Mouse (Mus musculus) limb, embryonic 13.5 days (tissue): Measurements from ENCODE around the gene Lce3d. TPM values are rescaled to one million over a fixed set of nuclear protein-coding genes. Genes with fewer than 3 reads are reported as not detected.

Experiments used
- ATAC-seq: fragments of 200-750 bp; cut with Nextera tagmentation; 2 replicates; pipeline ENCODE4 v1.8.0; 2017; ENCODE audit warnings: low read depth, moderate number of reproducible peaks, moderate TSS enrichment; ENCODE audit not compliant: low FRiP score
- H3K27ac ChIP-seq: fragments of 300-500 bp; sonication (generic); 2 replicates; pipeline ENCODE4 v1.5.1; 2015; ENCODE audit warnings: inconsistent platforms, mild to moderate bottlenecking, moderate library complexity
- H3K27me3 ChIP-seq: fragments of 300-500 bp; sonication (generic); 2 replicates; pipeline ENCODE4 v1.6.1; 2015; ENCODE audit warnings: mild to moderate bottlenecking, inconsistent platforms
- H3K36me3 ChIP-seq: fragments of 300-500 bp; sonication (generic); 2 replicates; pipeline ENCODE4 v1.6.1; 2015; ENCODE audit warnings: inconsistent platforms, mild to moderate bottlenecking, moderate library complexity
- H3K4me1 ChIP-seq: fragments of 300-500 bp; sonication (generic); 2 replicates; pipeline ENCODE4 v1.6.1; 2015; ENCODE audit warnings: inconsistent platforms
- H3K4me2 ChIP-seq: fragments of 300-500 bp; sonication (generic); replicated peaks from 2 replicates; pipeline ENCODE4 v1.6.1; 2015; ENCODE audit warnings: inconsistent platforms, mild to moderate bottlenecking, moderate library complexity
- H3K4me3 ChIP-seq: fragments of 300-500 bp; sonication (generic); 2 replicates; pipeline ENCODE4 v1.5.1; 2015; ENCODE audit warnings: moderate library complexity, mild to moderate bottlenecking, inconsistent platforms
- H3K9ac ChIP-seq: fragments of 300-500 bp; sonication (generic); 2 replicates; pipeline ENCODE4 v1.6.1; 2015; ENCODE audit warnings: mild to moderate bottlenecking, inconsistent platforms
- H3K9me3 ChIP-seq: fragments of 300-500 bp; sonication (generic); 2 replicates; pipeline ENCODE4 v1.6.1; 2016; ENCODE audit warnings: inconsistent platforms
- WGBS: fragments of 180-500 bp; shearing (Covaris S2); methylation state at CpG from one replicate; pipeline ENCODE4 v1.1.7; 2015; 5-methylcytosine and 5-hydroxymethylcytosine counted together
- polyA plus RNA-seq: library from polyadenylated mRNA; unstranded; fragments of >200 nt; fragmentation: Nextera tagmentation; extraction: Ambion mirVana; gene quantifications from 2 replicates; pipeline ENCODE4 v1.2.1, GENCODE M21; 2015

Lce3d gene
- polyA plus RNA-seq = not detected in 2 replicates

- H3K27me3 ChIP-seq = no peaks in the 10 kb centered on the region
- no peaks in the 10 kb centered on the region for H3K9me3 ChIP-seq
- 95% methylated on average over 1 of the region's 1 CpGs for WGBS
- no peak within 1 kb of the TSS for H3K4me3 ChIP-seq
- no peak for ATAC-seq
- H3K9ac ChIP-seq = no peak within 1 kb of the TSS
- H3K27ac ChIP-seq = no peak within 1 kb of the TSS
- no peaks in the 10 kb centered on the region for H3K4me1 ChIP-seq
- no peak within 1 kb of the TSS for H3K4me2 ChIP-seq
- no peaks in the 10 kb centered on the region for H3K36me3 ChIP-seq
Measured at GRCm38 (mm10) chr3:92957090-92957489, at the start of gene Lce3d. TSS of gene Lce3d (plus strand) at chr3:92957390.

- WGBS = 26% methylated on average over 4 of the region's 4 CpGs
- Histone ChIP-seq H3K9me3 (no peaks in the 10 kb centered on the region), H3K4me2 (no peak overlapping the region), H3K27ac (no peak overlapping the region), H3K4me3 (no peak overlapping the region), H3K4me1 (no peaks in the 10 kb centered on the region), H3K36me3 (no peaks in the 10 kb centered on the region), H3K9ac (no peak overlapping the region), H3K27me3 (no peaks in the 10 kb centered on the region)
- no peak for ATAC-seq
Measured at GRCm38 (mm10) chr3:92907571-92907970, 49.6 kb upstream of the Lce3d start.

DNA sequence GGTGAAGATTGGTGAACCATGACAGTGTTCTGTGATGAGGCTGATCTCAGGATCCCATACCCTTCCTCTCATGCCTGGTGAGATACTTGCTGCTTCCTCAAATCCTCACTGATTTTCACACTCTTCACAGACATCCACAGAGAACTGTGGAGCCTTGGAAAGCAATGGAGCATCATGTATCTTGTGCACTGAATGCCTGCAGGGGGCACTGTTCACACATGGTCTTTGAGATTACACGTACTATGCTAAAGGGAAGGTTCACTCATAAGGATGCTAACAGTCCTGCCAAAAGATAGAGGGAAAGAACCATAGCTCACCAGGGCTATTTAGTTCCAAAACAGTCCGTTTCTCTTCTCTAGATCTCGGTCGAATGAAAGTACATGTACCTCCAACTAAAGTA, 36.8 kb upstream of the Lce3d start:
- Histone ChIP-seq H3K4me1 (no peaks in the 10 kb centered on the region), H3K9me3 (no peaks in the 10 kb centered on the region), H3K36me3 (no peaks in the 10 kb centered on the region), H3K27ac (no peak overlapping the region), H3K4me2 (no peak overlapping the region), H3K9ac (no peak overlapping the region), H3K27me3 (no peaks in the 10 kb centered on the region), H3K4me3 (no peak overlapping the region)
- 59% methylated on average over 4 of the region's 4 CpGs for WGBS
- no peak for ATAC-seq

DNA sequence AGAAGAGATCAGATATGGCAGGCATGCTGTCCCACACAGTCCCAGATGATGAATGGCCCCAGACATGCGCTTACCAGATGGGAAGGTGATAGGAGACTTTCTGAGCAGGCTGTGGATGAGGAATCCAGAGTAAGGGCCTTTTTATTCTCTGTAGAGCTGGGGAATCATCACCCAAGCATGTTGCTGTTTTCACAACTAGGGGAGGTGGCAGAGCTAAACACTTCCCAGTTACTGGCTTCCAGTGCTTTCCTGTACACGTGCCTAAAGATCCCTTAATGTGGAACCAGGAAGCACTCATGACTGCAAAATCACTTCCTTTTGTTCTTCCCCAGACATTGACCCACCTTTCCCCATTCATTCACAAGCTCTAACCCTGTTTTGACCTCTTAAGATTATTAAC, 31.1 kb upstream of the Lce3d start, which contains the start of gene Lce3a:
Gene Lce3a (minus strand): TSS at position 101 of the 400 bp plus-strand sequence.
- Histone ChIP-seq H3K27me3 (no peaks in the 10 kb centered on the region), H3K9me3 (no peaks in the 10 kb centered on the region), H3K4me2 (no peak within 1 kb of the TSS), H3K36me3 (no peaks in the 10 kb centered on the region), H3K27ac (no peak within 1 kb of the TSS), H3K4me1 (no peaks in the 10 kb centered on the region), H3K4me3 (no peak within 1 kb of the TSS), H3K9ac (no peak within 1 kb of the TSS)
- 78% methylated on average over 2 of the region's 2 CpGs for WGBS
- no peak for ATAC-seq

- Histone ChIP-seq H3K9me3 (no peaks in the 10 kb centered on the region), H3K4me2 (no peak within 1 kb of the TSS), H3K27ac (no peak within 1 kb of the TSS), H3K36me3 (no peaks in the 10 kb centered on the region), H3K9ac (no peak within 1 kb of the TSS), H3K27me3 (no peaks in the 10 kb centered on the region), H3K4me3 (no peak within 1 kb of the TSS), H3K4me1 (no peaks in the 10 kb centered on the region)
- WGBS = 56% methylated on average over 2 of the region's 2 CpGs
- ATAC-seq = no peak
Measured at GRCm38 (mm10) chr3:92932679-92933078, 24.5 kb upstream of the Lce3d start, which contains the start of gene Lce3b. TSS of gene Lce3b (plus strand) at chr3:92932979.

DNA sequence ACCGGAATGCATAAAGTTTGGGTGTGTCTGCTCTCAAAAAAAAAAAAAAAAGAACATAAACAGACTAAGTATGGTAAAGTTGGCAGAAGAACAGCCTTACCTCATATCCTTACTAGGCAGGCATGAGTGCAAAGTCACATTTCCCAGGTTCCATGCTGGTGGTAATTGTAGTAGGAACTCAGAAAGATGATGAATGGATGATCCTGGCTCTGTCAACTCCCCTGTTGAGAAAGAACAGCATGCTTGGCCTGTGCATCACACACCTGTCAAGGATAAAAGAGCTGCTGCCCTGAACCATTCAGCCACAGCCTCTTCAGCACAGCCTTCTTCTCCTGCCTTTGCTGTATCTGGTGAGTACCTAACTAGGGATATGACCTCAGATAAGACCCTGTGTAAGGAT, 13.0 kb upstream of the Lce3d start, which contains the start of gene Lce3c:
Gene Lce3c (plus strand): TSS at position 301 of the 400 bp plus-strand sequence.
- Histone ChIP-seq H3K27ac (no peak within 1 kb of the TSS), H3K4me1 (no peaks in the 10 kb centered on the region), H3K4me3 (no peak within 1 kb of the TSS), H3K9me3 (no peaks in the 10 kb centered on the region), H3K9ac (no peak within 1 kb of the TSS), H3K4me2 (no peak within 1 kb of the TSS), H3K36me3 (no peaks in the 10 kb centered on the region), H3K27me3 (no peaks in the 10 kb centered on the region)
- no peak for ATAC-seq
- WGBS = 83% methylated on average over 1 of the region's 1 CpGs

DNA sequence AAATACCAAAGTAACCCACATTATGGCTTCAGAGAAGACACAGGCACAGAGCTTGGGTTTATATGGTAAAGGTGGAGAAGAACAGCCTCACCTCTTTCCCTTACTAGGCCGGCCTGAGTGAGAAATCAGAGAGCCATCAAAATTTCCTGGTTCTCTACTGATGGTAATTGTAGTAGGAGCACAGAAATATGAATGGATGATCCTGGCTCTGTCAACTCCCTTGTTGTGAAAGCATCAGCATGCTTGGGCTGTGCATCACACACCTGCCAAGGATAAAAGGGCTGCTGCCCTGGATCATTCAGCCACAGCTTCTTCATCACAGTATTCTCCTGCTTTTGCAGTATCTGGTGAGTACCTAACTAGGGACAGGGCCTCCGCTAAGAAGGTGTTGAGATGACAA, 9.6 kb downstream of the Lce3d start, which contains the start of gene Lce3e:
Gene Lce3e (plus strand): TSS at position 301 of the 400 bp plus-strand sequence.
- ATAC-seq = no peak
- Histone ChIP-seq H3K4me3 (no peak within 1 kb of the TSS), H3K9me3 (no peaks in the 10 kb centered on the region), H3K4me2 (no peak within 1 kb of the TSS), H3K27ac (no peak within 1 kb of the TSS), H3K27me3 (no peaks in the 10 kb centered on the region), H3K9ac (no peak within 1 kb of the TSS), H3K36me3 (no peaks in the 10 kb centered on the region), H3K4me1 (no peaks in the 10 kb centered on the region)
- WGBS = 89% methylated on average over 2 of the region's 2 CpGs

GRCm38 (mm10) chr3:92978484-92978883, 21.3 kb downstream of the Lce3d start:
- no peak overlapping the region for H3K27ac ChIP-seq
- ATAC-seq = no peak
- 75% methylated on average over 2 of the region's 2 CpGs for WGBS

DNA sequence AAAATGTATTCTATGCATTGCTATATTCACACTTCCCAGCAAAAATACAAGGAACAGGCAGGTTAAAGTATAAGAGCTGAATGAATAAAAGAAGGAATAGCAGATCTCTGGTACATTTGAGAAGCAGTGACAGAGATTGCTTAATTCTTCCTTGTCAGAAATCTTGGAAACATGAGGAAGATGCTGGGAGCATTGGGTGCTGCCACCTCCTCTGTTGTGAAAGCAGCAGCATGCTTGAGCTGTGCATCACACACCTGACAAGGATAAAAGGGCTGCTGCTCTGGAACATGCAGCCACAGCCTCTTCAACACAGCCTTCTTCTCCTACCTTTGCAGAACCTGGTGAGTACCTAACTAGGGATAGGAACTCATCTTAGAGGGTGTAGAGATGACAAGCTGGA, 34.7 kb downstream of the Lce3d start, which contains the start of gene Lce3f:
Gene Lce3f (plus strand): TSS at position 301 of the 400 bp plus-strand sequence.
- Histone ChIP-seq H3K9ac (no peak within 1 kb of the TSS), H3K4me1 (0 out of 2 replicates have a peak, but pooled peaks cover 3% of the 10 kb centered on the region), H3K27me3 (no peaks in the 10 kb centered on the region), H3K36me3 (no peaks in the 10 kb centered on the region), H3K4me3 (no peak within 1 kb of the TSS), H3K9me3 (no peaks in the 10 kb centered on the region), H3K27ac (no peak within 1 kb of the TSS), H3K4me2 (no peak within 1 kb of the TSS)
- ATAC-seq = no peak

More at GRCm38 (mm10) chr3:92978484-92978883, 21.3 kb downstream of the Lce3d start:
- no peaks in the 10 kb centered on the region for H3K4me1 ChIP-seq
- H3K4me3 ChIP-seq = no peak overlapping the region
- no peaks in the 10 kb centered on the region for H3K27me3 ChIP-seq
- H3K9ac ChIP-seq = no peak overlapping the region
- H3K36me3 ChIP-seq = no peaks in the 10 kb centered on the region
- no peaks in the 10 kb centered on the region for H3K9me3 ChIP-seq
- no peak overlapping the region for H3K4me2 ChIP-seq

DNA sequence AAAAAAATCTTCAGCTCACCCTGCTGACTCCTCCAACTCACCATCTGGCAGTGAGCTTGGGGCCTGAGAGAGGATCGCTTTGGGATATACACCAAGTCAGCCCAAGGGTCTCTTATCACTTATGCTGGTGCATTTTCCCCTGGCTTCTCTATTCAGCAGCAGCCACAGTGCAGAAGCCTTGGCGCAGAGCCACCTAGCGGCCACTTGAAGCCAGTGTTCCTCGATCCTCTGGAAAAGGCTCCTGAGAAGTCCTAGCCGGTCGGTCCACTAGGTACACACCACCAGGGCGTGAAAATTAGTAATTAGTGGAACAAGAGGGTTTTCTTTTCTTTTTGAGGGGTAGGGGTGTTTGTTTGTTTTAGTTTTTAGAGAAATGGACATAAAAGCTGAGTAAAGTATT, 41.5 kb downstream of the Lce3d start:
- Histone ChIP-seq H3K9me3 (no peaks in the 10 kb centered on the region), H3K9ac (no peak overlapping the region), H3K4me2 (no peak overlapping the region), H3K4me3 (no peak overlapping the region), H3K4me1 (0 out of 2 replicates have a peak, but pooled peaks cover 3% of the 10 kb centered on the region), H3K27ac (no peak overlapping the region), H3K36me3 (no peaks in the 10 kb centered on the region), H3K27me3 (no peaks in the 10 kb centered on the region; the same call in 1 of the 2 replicates)
- WGBS = 5% methylated on average over 7 of the region's 7 CpGs
- ATAC-seq = peak; percentile 72; the same call in 1 of the 2 replicates

DNA sequence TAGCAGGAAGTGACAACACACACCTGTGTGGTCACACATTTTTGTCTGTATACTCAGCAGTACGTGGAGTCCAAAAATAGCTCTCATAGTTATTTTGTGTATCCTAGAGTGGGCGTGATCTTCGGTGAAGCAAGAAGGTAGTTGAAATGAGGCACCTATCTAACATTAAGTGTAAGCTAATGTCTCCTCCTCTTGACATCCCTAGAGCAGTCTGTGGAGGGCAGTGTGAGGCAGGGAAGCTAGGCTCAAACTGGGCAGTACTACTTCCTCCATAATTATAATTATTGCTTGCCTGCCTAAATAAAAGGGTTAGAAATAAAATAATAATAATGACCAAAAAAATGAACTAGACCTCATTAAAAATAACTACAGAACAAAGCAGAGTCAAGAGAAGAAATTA, 43.4 kb downstream of the Lce3d start:
- WGBS = 76% methylated on average over 3 of the region's 3 CpGs
- Histone ChIP-seq H3K4me3 (no peak overlapping the region), H3K4me1 (0 out of 2 replicates have a peak, but pooled peaks cover 3% of the 10 kb centered on the region), H3K9me3 (no peaks in the 10 kb centered on the region), H3K27ac (no peak overlapping the region), H3K4me2 (no peak overlapping the region), H3K27me3 (no peaks in the 10 kb centered on the region; the same call in 1 of the 2 replicates), H3K36me3 (no peaks in the 10 kb centered on the region), H3K9ac (no peak overlapping the region)
- ATAC-seq = no peak

DNA sequence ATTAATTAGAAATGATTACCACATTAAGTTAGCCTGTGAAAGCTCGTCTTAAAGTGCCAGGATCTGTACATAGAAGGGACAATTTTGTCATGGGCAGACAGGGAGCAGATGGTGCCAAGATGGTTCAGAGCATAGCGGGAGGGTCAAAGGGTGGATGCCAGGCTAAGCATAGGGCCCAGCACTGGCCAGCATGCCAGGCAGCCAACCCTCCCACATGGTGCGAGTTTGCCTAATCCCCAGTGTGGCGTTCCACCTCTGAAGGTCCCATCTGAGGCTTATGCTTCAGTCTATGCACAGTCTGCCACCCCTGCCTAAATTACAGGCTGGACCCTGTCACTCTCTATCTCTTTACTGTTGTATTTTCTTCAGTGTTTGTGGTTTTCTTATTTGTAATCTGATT, 45.7 kb downstream of the Lce3d start:
- no peak overlapping the region for H3K9ac ChIP-seq
- no peak overlapping the region for H3K27ac ChIP-seq
- ATAC-seq = no peak
- no peaks in the 10 kb centered on the region; the same call in 1 of the 2 replicates for H3K27me3 ChIP-seq
- H3K4me2 ChIP-seq = no peak overlapping the region
- WGBS = 75% methylated on average over 4 of the region's 4 CpGs
- H3K4me3 ChIP-seq = no peak overlapping the region
- H3K36me3 ChIP-seq = no peaks in the 10 kb centered on the region
- H3K4me1 ChIP-seq = no peaks in the 10 kb centered on the region
- no peaks in the 10 kb centered on the region for H3K9me3 ChIP-seq
